Mouse (Mus musculus) heart, embryonic 15.5 days (tissue): ENCODE results near the gene Hist2h2aa1. TPM values are rescaled to one million over a fixed set of nuclear protein-coding genes. Genes with fewer than 3 reads are reported as not detected.
"Not testable (repeated sequence)": the region's sequence is repeated elsewhere in the genome, so short reads cannot be mapped to it uniquely, and the experiment has no call there.

ENCODE experiments used
- ATAC-seq: fragments of 200-750 bp; cut with Nextera tagmentation; replicated peaks from 2 replicates; pipeline ENCODE4 v1.8.0; 2017; ENCODE audit warnings: low read depth, moderate TSS enrichment; ENCODE audit not compliant: insufficient number of reproducible peaks, insufficient read depth, low FRiP score
- H3K27ac ChIP-seq: fragments of 300-500 bp; sonication (generic); 2 replicates; pipeline ENCODE4 v1.5.1; 2015; ENCODE audit warnings: mild to moderate bottlenecking, inconsistent platforms
- H3K27me3 ChIP-seq: fragments of 300-500 bp; sonication (generic); 2 replicates; pipeline ENCODE4 v1.6.1; 2015; ENCODE audit warnings: inconsistent platforms
- H3K36me3 ChIP-seq: fragments of 300-500 bp; sonication (generic); 2 replicates; pipeline ENCODE4 v1.6.1; 2015; ENCODE audit warnings: mild to moderate bottlenecking, inconsistent platforms
- H3K4me1 ChIP-seq: fragments of 300-500 bp; sonication (generic); replicated peaks from 2 replicates; pipeline ENCODE4 v1.6.1; 2015; ENCODE audit warnings: inconsistent platforms
- H3K4me2 ChIP-seq: fragments of 300-500 bp; sonication (generic); 2 replicates; pipeline ENCODE4 v1.6.1; 2015; ENCODE audit warnings: inconsistent platforms, mild to moderate bottlenecking, moderate library complexity
- H3K4me3 ChIP-seq: fragments of 300-500 bp; sonication (generic); 2 replicates; pipeline ENCODE4 v1.5.1; 2015; ENCODE audit warnings: mild to moderate bottlenecking, inconsistent platforms
- H3K9ac ChIP-seq: fragments of 300-500 bp; sonication (generic); 2 replicates; pipeline ENCODE4 v1.6.1; 2015; ENCODE audit warnings: mild to moderate bottlenecking, inconsistent platforms
- H3K9me3 ChIP-seq: fragments of 300-500 bp; sonication (generic); replicated peaks from 2 replicates; pipeline ENCODE4 v1.6.1; 2016; ENCODE audit warnings: inconsistent platforms
- WGBS: fragments of 180-500 bp; shearing (Covaris S2); methylation state at CpG from one replicate; pipeline ENCODE4 v1.1.7; 2015; ENCODE audit warnings: mixed read lengths; 5-methylcytosine and 5-hydroxymethylcytosine counted together
- polyA plus RNA-seq: library from polyadenylated mRNA; unstranded; fragments of >200 nt; fragmentation: Nextera tagmentation; extraction: Ambion mirVana; gene quantifications from 2 replicates; pipeline ENCODE4 v1.2.1, GENCODE M21; 2015

The Hist2h2aa1 gene
- polyA plus RNA-seq: 13.6 and 15.1 TPM in 2 replicates

DNA sequence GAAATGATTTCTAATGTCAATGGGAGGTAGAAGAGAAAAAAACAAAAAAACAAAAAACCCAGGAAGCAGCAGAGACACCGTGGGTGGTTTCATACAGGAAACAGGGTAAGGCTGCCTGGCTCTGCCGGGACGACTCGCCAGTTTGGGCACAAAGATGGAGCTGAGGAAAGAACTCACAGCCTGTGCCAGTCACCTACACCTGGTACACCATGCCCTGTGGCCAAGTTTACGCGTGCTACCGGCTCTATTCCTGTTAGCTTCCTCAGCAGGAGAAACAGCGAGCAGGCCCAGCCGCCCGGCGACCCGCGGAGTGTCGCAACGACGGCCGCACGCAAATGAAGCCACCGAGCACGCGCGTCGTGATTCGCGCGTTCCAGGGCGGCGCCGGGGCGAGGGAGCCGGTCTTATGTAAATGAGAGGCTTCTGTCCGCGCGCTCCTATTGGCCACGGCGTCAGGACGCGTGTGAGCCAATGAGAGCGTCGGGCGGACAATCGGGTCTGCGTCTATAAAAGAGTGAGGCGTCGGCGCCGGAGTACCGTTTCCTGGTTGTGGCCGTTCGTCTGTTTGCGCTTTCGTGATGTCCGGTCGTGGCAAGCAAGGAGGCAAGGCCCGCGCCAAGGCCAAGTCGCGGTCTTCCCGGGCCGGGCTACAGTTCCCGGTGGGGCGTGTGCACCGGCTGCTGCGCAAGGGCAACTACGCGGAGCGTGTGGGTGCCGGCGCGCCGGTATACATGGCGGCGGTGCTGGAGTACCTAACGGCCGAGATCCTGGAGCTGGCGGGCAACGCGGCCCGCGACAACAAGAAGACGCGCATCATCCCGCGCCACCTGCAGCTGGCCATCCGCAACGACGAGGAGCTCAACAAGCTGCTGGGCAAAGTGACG is at the start of gene Hist2h2aa1:
Hist2h2aa1 (plus strand) TSS at position 495 of the 884 bp plus-strand sequence.
- H3K9ac ChIP-seq: peak within 1 kb of the TSS; percentile 66
- H3K4me2 ChIP-seq: peak within 1 kb of the TSS; percentile 73
- not testable (repeated sequence) for H3K27me3 ChIP-seq, H3K36me3 ChIP-seq, H3K9me3 ChIP-seq
- WGBS: under 1% methylated on average over 41 of the region's 88 CpGs
- peak within 1 kb of the TSS; percentile 96 for H3K27ac ChIP-seq
- peaks cover 37% of the 10 kb centered on the region for H3K4me1 ChIP-seq
- ATAC-seq: peak; percentile 87
- H3K4me3 ChIP-seq: peak within 1 kb of the TSS; percentile 50

DNA sequence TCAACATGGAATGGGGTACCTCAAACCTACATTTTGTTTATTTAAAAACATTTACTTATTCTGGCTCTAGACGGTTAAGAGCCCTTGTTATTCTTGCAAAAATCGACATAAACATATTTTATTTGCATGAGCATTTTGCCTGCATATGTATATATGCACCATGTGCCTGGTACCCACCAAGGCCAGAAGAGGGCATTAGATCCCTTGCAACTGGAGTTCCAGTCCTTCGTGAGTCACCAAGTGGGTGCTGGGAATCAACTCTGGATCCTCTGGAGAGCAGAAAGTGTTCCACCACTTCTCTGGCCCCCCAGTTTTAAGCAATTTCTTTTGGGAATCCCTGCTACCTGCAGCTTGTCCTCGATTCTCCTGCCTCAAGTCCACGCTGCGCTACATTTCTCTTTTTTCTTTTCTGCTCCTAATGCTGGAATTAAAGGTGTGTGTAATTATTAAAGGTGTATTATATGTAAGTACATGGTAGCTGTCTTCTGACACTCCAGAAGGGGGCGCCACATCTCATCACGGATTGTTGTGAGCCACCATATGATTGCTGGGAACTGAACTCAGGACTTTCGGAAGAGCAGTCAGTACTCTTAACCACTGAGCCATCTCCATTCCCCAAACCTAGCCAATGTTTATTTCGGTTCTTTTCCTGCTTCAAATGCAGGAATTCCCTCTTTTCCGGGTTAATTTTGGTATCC is 49.5 kb upstream of the Hist2h2aa1 start:
- WGBS: 91% methylated on average over 11 of the region's 11 CpGs
- H3K9me3 ChIP-seq: no peaks in the 10 kb centered on the region; the same call in 1 of the 2 replicates
- no peak for ATAC-seq
- H3K27ac ChIP-seq: no peak overlapping the region
- peaks cover 22% of the 10 kb centered on the region for H3K36me3 ChIP-seq
- no peak overlapping the region for H3K4me3 ChIP-seq
- peaks cover 16% of the 10 kb centered on the region for H3K4me1 ChIP-seq
- H3K9ac ChIP-seq: no peak overlapping the region
- H3K4me2 ChIP-seq: no peak overlapping the region
- no peaks in the 10 kb centered on the region for H3K27me3 ChIP-seq

DNA sequence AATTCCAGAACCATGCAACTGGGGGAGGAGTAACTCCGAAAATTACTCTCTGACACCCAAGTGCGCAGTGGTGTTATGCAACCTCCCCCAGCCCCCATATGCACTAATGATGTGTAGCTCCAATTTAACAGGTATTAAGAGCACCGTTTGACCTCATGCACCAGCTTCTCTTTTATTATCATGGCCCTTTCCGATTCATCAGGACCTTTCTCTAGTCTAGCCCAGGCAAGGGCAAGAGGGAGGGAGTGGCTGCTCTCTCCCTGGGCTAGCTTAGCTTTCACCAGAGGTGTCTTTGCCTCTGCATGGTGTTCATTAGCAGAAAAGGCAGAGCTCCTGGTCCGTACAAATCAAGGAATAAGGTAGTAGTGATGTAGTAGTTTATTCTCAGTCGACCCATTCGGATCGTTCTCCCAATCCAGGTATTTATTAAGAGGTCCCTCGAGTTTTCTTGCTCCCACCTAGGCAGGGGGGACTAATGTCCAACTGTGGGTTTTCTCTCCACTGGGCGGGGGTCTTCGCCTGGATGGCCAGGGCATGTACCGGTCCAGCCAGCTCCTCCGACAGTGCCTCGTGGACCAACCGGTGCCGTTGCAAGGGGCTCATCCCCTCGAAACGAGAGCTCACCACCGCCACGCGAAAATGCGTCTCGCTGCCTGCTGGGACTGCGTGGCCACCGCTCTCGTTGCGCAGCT is 48.7 kb upstream of the Hist2h2aa1 start:
- peaks cover 16% of the 10 kb centered on the region for H3K4me1 ChIP-seq
- H3K36me3 ChIP-seq: peaks cover 15% of the 10 kb centered on the region
- ATAC-seq: no peak
- 19% methylated on average over 27 of the region's 27 CpGs for WGBS
- peak overlapping the region; percentile 99 for H3K4me2 ChIP-seq
- H3K27ac ChIP-seq: peak overlapping the region; percentile 90
- H3K4me3 ChIP-seq: peak overlapping the region; percentile 75
- no peaks in the 10 kb centered on the region for H3K27me3 ChIP-seq
- H3K9me3 ChIP-seq: no peaks in the 10 kb centered on the region; the same call in 1 of the 2 replicates
- H3K9ac ChIP-seq: peak overlapping the region; percentile 85

DNA sequence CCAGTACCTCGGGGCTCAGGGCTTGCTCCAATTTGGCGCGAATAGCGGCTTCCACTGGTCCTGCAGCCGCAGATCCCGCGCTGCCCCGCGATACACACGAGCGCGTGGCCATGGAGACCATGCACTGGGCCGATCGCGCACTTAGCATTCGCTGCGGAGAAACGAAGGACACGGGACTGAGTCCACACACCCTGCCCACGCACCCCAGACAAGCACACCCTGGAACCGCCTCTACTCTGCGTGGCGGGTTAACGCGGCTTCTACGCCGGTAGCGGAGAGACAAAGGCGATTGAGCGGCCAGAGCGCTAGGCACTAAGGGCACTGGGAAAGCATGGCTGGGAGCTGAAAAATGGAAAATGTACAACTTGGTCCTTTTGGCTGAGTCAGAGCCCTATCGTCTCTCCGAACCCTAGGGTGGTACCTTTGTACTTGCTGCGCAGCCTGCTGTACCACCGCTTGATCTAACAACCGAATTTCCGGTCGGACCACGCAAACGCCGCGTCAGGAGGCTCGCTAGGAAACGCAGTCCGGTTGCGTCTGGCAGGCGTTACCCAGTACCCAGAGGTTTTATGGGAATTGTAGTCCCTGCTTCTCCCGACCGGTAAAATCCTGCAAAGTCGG is 48.1 kb upstream of the Hist2h2aa1 start:
- H3K4me1 ChIP-seq: peaks cover 16% of the 10 kb centered on the region
- peak overlapping the region; percentile 99 for H3K4me2 ChIP-seq
- peaks cover 15% of the 10 kb centered on the region for H3K36me3 ChIP-seq
- peak overlapping the region; percentile 85 for H3K9ac ChIP-seq
- peak overlapping the region; percentile 75 for H3K4me3 ChIP-seq
- H3K27me3 ChIP-seq: no peaks in the 10 kb centered on the region
- WGBS: under 1% methylated on average over 50 of the region's 50 CpGs
- peak overlapping the region; percentile 90 for H3K27ac ChIP-seq
- no peaks in the 10 kb centered on the region; the same call in 1 of the 2 replicates for H3K9me3 ChIP-seq
- ATAC-seq: peak; percentile 88

DNA sequence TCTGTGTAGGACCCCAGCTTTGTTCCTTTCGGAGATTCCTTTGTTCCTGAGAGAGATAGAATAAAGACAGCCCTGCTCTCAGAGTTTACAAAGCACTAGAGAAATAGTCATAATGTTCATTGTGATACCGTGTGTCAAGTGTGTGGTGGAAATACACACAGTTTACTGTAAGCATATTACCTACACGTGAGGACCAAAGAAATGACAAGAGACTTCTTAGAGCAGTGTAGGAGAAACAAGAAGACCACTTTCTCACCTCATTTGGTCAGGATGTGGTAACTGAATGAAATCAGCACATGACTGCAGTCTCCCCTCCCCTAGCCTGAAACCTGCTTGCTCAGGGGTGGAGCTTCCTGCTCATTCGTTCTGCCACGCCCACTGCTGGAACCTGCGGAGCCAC is 47.1 kb upstream of the Hist2h2aa1 start:
- Histone ChIP-seq H3K9ac (peak overlapping the region; percentile 85; the same call in 1 of the 2 replicates), H3K4me1 (peaks cover 16% of the 10 kb centered on the region), H3K27me3 (no peaks in the 10 kb centered on the region), H3K4me2 (peak overlapping the region; percentile 99), H3K27ac (peak overlapping the region; percentile 90), H3K9me3 (no peaks in the 10 kb centered on the region; the same call in 1 of the 2 replicates), H3K36me3 (peaks cover 15% of the 10 kb centered on the region), H3K4me3 (peak overlapping the region; percentile 75)
- 5% methylated on average over 6 of the region's 6 CpGs for WGBS
- ATAC-seq: no peak

DNA sequence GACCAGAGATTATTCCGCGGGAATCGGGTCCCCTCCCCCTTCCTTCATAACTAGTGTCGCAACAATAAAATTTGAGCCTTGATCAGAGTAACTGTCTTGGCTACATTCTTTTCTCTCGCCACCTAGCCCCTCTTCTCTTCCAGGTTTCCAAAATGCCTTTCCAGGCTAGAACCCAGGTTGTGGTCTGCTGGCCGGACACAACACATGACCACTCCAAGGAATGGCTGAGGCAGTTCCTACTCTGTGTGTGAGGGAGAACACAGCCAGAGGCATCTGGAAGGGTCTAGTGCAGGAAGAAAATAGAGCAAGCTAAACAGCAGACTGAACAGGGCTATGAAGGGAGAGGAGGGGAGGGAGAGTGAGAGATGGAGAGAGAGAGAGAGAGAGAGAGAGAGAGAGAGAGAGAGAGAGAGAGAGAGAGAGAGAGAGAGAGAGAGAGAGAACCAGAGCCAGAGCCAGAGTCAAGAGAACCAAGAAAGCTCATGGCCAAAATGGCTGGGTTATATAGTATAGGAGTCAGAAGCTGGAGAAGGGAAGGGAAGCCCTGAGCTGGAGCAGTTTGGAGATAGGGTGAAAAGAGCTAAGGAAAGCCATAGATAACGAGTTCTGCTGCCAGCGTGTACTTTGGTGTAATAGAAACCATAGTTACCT is 46.6 kb upstream of the Hist2h2aa1 start:
- Histone ChIP-seq H3K36me3 (peaks cover 15% of the 10 kb centered on the region), H3K4me2 (peak overlapping the region; percentile 99; the same call in 1 of the 2 replicates), H3K4me1 (peaks cover 16% of the 10 kb centered on the region)
- 28% methylated on average over 8 of the region's 8 CpGs for WGBS
- not testable (repeated sequence) for H3K9ac ChIP-seq, H3K4me3 ChIP-seq, H3K27ac ChIP-seq, H3K9me3 ChIP-seq, H3K27me3 ChIP-seq, ATAC-seq

DNA sequence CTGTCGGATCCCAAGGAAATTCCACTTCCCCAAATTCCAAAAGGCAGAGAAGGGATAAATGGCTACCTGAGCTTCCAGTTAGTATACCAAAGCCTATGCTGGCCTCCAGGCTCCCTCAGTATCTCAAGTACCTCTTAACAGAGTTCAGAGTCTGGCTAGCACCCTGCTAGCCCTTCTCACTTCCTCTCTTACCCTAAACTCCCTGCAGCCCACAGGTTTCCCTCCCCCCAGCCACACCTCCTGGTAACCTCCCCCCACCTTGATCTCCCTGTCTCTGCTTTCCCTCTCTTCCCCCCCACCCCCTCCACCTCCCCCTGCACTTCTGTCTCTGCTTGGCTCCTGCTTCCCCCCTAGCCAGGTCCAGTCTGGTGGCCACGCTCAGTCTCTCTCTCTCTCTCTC is 45.6 kb upstream of the Hist2h2aa1 start:
- H3K4me1 ChIP-seq: peaks cover 16% of the 10 kb centered on the region
- H3K9me3 ChIP-seq: no peaks in the 10 kb centered on the region; the same call in 1 of the 2 replicates
- H3K36me3 ChIP-seq: peaks cover 9% of the 10 kb centered on the region; the same call in 1 of the 2 replicates
- no peak overlapping the region for H3K9ac ChIP-seq
- H3K27me3 ChIP-seq: no peaks in the 10 kb centered on the region
- no peak overlapping the region for H3K27ac ChIP-seq
- H3K4me2 ChIP-seq: no peak overlapping the region
- WGBS: 42% methylated on average over 2 of the region's 2 CpGs
- no peak overlapping the region for H3K4me3 ChIP-seq
- no peak for ATAC-seq

DNA sequence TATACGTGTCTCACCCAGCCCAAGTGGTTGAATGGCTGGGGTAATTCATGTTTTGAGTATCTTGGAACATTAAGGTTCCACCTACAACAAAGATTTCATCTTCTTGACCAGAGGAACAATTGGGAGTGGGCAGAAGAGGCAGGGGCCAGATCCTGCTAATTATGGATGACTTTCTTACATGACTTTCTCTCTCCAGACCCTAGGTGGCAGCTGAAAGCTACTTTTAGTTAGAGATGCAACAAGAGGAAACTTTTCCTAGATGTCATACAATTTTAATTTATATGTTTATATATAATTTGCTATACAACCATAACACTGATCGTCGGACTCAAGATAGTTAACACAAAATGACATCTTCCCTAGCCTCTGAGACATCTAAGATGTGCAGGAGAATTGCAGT is 37.5 kb upstream of the Hist2h2aa1 start:
- H3K4me1 ChIP-seq: no peaks in the 10 kb centered on the region
- no peak overlapping the region for H3K9ac ChIP-seq
- no peak for ATAC-seq
- no peak overlapping the region for H3K4me3 ChIP-seq
- no peak overlapping the region for H3K4me2 ChIP-seq
- H3K27ac ChIP-seq: no peak overlapping the region
- H3K27me3 ChIP-seq: no peaks in the 10 kb centered on the region
- no peaks in the 10 kb centered on the region for H3K36me3 ChIP-seq
- WGBS: 76% methylated on average over 3 of the region's 3 CpGs
- no peaks in the 10 kb centered on the region for H3K9me3 ChIP-seq

DNA sequence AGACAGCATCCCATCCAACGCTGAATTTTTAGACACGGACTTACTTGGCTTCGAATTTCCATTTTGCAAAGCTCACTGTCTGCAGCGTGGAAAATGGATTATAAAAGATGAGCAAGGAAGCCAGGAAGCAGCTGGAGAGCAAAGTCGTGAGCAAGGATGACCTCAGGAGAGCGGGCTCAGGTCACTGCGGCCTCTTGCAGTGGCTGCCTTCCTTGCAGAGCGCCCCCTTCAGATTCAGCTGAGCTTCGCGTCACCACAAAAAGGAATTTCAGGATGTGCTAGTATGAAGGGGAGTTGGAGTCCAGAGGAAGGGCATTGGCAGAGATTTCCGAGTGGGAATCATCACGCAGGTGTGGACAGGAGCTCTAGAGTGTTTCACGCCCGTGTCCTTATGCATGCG is 36.1 kb upstream of the Hist2h2aa1 start:
- Histone ChIP-seq H3K27me3 (0 out of 2 replicates have a peak, but pooled peaks cover 3% of the 10 kb centered on the region), H3K27ac (no peak overlapping the region), H3K9me3 (no peaks in the 10 kb centered on the region), H3K4me2 (no peak overlapping the region), H3K4me1 (no peaks in the 10 kb centered on the region), H3K9ac (no peak overlapping the region), H3K4me3 (no peak overlapping the region), H3K36me3 (no peaks in the 10 kb centered on the region)
- 23% methylated on average over 15 of the region's 15 CpGs for WGBS
- ATAC-seq: no peak

DNA sequence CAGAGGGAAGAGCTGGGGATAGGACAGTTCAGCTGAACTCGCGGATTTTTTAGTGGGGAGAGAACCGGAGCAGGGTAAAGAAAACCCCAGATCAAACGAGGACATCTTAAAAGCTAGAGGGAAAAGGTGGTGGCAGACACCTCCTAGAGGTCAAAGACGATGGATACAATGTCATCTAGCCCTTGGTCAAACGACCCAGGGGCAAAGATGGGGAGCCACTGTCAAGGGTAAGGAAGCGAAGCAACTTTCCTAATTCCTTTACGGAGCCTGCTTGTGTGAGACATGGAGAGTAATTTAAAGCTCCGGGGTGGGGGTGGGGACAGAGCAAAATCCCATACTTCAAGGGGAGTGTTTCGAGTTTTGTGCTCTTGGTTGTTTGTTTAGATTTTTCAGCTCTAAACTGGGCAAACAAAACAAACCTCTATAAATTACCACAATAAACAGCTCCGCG is 26.1 kb upstream of the Hist2h2aa1 start:
- Histone ChIP-seq H3K9ac (peak overlapping the region; percentile 64), H3K27me3 (no peaks in the 10 kb centered on the region), H3K9me3 (no peaks in the 10 kb centered on the region), H3K4me3 (peak overlapping the region; percentile 68), H3K4me2 (peak overlapping the region; percentile 83), H3K36me3 (no peaks in the 10 kb centered on the region), H3K4me1 (peaks cover 33% of the 10 kb centered on the region), H3K27ac (peak overlapping the region; percentile 99)
- no peak for ATAC-seq
- WGBS: under 1% methylated on average over 12 of the region's 12 CpGs
